Mouse (Mus musculus): ENCODE data around the gene Arrdc4.

GRCm38 (mm10) chr7:68770894-68771756, 22.1 kb upstream of the Arrdc4 start:
- TF ChIP-seq CTCF (IDR thresholded peaks at IDR 0.05; ENCODE audit: control insufficient read depth, insufficient read depth, low read length) = no peak
- no peak for TF ChIP-seq POLR2A (IDR thresholded peaks at IDR 0.05; ENCODE audit: borderline replicate concordance, control insufficient read depth, low read depth, low read length)

All from bone marrow, adult 2 months (tissue).